Mouse (Mus musculus) bone marrow, adult 2 months (tissue): ENCODE measurements around the gene Prrc2a.

Source experiments
- CTCF ChIP-seq: fragments of 200-500 bp; IDR thresholded peaks from 2 replicates; pipeline ENCODE4 v1.5.1; 2011; ENCODE audit warnings: low read length, control low read depth; ENCODE audit not compliant: control insufficient read depth, insufficient read depth
- POLR2A ChIP-seq: fragments of 200-500 bp; IDR thresholded peaks from 2 replicates; pipeline ENCODE4 v1.6.1; 2011; ENCODE audit warnings: low read depth, mild to moderate bottlenecking, control low read depth, low read length, borderline replicate concordance; ENCODE audit not compliant: control insufficient read depth

- no peak for TF ChIP-seq CTCF
- no peak for TF ChIP-seq POLR2A
Measured at GRCm38 (mm10) chr17:35201128-35201527, 36.4 kb upstream of the Prrc2a start.
